Mouse (Mus musculus) kidney, embryonic 15.5 days (tissue): ENCODE data around the gene Col5a1. TPM values are rescaled to one million over a fixed set of nuclear protein-coding genes. Genes with fewer than 3 reads are reported as not detected.

Experiments used
- ATAC-seq: fragments of 200-750 bp; cut with Nextera tagmentation; replicated peaks from 2 replicates; pipeline ENCODE4 v1.8.0; 2017; ENCODE audit warnings: moderate TSS enrichment; ENCODE audit not compliant: low FRiP score
- H3K27ac ChIP-seq: fragments of 300-500 bp; sonication (generic); 2 replicates; pipeline ENCODE4 v1.5.1; 2015; ENCODE audit warnings: mild to moderate bottlenecking, inconsistent platforms
- H3K27me3 ChIP-seq: fragments of 300-500 bp; sonication (generic); 2 replicates; pipeline ENCODE4 v1.6.1; 2015; ENCODE audit warnings: inconsistent platforms
- H3K36me3 ChIP-seq: fragments of 300-500 bp; sonication (generic); 2 replicates; pipeline ENCODE4 v1.6.1; 2015; ENCODE audit warnings: inconsistent platforms
- H3K4me1 ChIP-seq: fragments of 300-500 bp; sonication (generic); 2 replicates; pipeline ENCODE4 v1.6.1; 2015; ENCODE audit warnings: inconsistent platforms
- H3K4me2 ChIP-seq: fragments of 300-500 bp; sonication (generic); 2 replicates; pipeline ENCODE4 v1.6.1; 2015; ENCODE audit warnings: moderate library complexity, mild to moderate bottlenecking, inconsistent platforms
- H3K4me3 ChIP-seq: fragments of 300-500 bp; sonication (generic); replicated peaks from 2 replicates; pipeline ENCODE4 v1.5.1; 2015; ENCODE audit warnings: mild to moderate bottlenecking, inconsistent platforms
- H3K9ac ChIP-seq: fragments of 300-500 bp; sonication (generic); 2 replicates; pipeline ENCODE4 v1.6.1; 2015; ENCODE audit warnings: mild to moderate bottlenecking, inconsistent platforms
- H3K9me3 ChIP-seq: fragments of 300-500 bp; sonication (generic); replicated peaks from 2 replicates; pipeline ENCODE4 v1.6.1; 2016; ENCODE audit warnings: inconsistent platforms
- WGBS: fragments of 180-500 bp; shearing (Covaris S2); methylation state at CpG from one replicate; pipeline ENCODE4 v1.1.7; 2015; ENCODE audit warnings: mixed read lengths; 5-methylcytosine and 5-hydroxymethylcytosine counted together
- polyA plus RNA-seq: library from polyadenylated mRNA; unstranded; fragments of >200 nt; fragmentation: Nextera tagmentation; extraction: Ambion mirVana; gene quantifications from 2 replicates; pipeline ENCODE4 v1.2.1, GENCODE M21; 2015

Gene Col5a1
- polyA plus RNA-seq, 1 experiment from 2014 or later = 62.1 TPM

DNA sequence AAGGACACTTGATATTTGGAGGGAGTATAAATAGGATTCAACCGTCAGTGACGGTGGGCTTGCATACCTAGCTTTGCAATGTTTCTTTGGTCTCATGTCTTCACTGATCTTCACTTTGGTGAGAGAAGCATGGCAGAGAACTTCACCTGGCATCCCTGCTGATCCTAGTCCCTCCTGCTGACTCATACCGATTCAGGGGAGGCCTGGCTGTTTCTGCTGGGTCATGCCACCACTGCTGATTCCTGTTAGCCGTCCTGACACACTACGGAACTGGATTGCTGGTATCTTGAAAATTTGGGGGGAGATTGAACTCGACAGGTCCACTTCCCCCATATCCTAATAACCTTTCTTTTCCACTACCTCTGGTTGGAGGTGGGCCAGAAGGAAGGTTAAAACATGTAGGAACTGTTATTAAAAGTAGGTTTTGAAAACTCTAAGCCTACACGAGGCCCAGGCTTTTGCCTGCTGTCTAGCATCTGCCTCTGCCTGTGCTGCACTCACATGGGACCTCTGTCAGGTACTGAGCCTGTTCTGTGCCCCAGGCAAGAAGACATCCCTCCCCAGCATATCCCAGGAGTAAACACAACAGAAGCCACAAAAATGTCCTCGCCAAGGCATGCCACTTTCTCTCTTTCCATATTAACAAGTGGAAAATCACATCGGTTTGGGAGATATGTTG is 158.8 kb downstream of the Col5a1 start:
- Histone ChIP-seq H3K4me3 (no peak overlapping the region), H3K27ac (no peak overlapping the region), H3K4me2 (no peak overlapping the region), H3K9me3 (no peaks in the 10 kb centered on the region), H3K4me1 (peaks cover 4% of the 10 kb centered on the region; the same call in 1 of the 2 replicates), H3K9ac (no peak overlapping the region), H3K36me3 (no peaks in the 10 kb centered on the region), H3K27me3 (no peaks in the 10 kb centered on the region)
- no peak for ATAC-seq
- WGBS = 85% methylated on average over 9 of the region's 9 CpGs

- WGBS = 74% methylated on average over 6 of the region's 6 CpGs
- no peak for ATAC-seq
- Histone ChIP-seq H3K9me3 (no peaks in the 10 kb centered on the region), H3K4me3 (no peak overlapping the region), H3K9ac (no peak overlapping the region), H3K27ac (no peak overlapping the region), H3K4me1 (peaks cover 4% of the 10 kb centered on the region; the same call in 1 of the 2 replicates), H3K4me2 (no peak overlapping the region), H3K27me3 (no peaks in the 10 kb centered on the region), H3K36me3 (no peaks in the 10 kb centered on the region)
Measured at GRCm38 (mm10) chr2:28046311-28046710, 160.1 kb downstream of the Col5a1 start.

DNA sequence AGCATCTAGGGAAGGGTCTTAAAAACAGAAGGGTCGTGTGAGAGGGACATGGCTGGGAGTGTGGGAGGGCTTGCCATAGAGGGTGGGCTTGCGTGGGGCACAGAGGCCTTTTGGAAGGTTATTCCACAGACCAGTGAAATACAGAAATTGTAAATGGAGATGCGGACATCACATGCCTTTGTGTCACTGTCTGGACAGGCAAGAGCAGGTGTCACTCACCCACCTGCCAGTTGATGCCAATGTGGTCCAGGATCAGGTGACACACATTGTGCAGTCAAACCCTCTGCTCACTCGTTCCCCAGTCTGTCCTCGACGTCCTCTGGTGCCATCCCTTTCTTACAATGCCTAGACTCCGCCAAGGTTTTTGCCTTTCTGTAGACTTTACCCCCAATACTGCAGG is 160.9 kb downstream of the Col5a1 start:
- Histone ChIP-seq H3K9me3 (no peaks in the 10 kb centered on the region), H3K4me3 (no peak overlapping the region)
- WGBS = 71% methylated on average over 7 of the region's 7 CpGs

GRCm38 (mm10) chr2:28059922-28060321 is 173.7 kb downstream of the Col5a1 start:
- H3K9ac ChIP-seq = no peak overlapping the region
- H3K4me1 ChIP-seq = 0 out of 2 replicates have a peak, but pooled peaks cover 3% of the 10 kb centered on the region
- WGBS = 91% methylated on average over 1 of the region's 1 CpGs

More for the DNA sequence above, 160.9 kb downstream of the Col5a1 start:
- no peak overlapping the region for H3K4me2 ChIP-seq
- H3K27me3 ChIP-seq = no peaks in the 10 kb centered on the region
- H3K36me3 ChIP-seq = no peaks in the 10 kb centered on the region
- H3K27ac ChIP-seq = no peak overlapping the region
- H3K4me1 ChIP-seq = peaks cover 4% of the 10 kb centered on the region; the same call in 1 of the 2 replicates
- no peak for ATAC-seq
- H3K9ac ChIP-seq = no peak overlapping the region

GRCm38 (mm10) chr2:28063711-28064338 is 177.6 kb downstream of the Col5a1 start:
- no peak overlapping the region for H3K27ac ChIP-seq
- H3K9me3 ChIP-seq = no peaks in the 10 kb centered on the region
- H3K4me2 ChIP-seq = no peak overlapping the region
- H3K4me3 ChIP-seq = no peak overlapping the region
- WGBS = 83% methylated on average over 4 of the region's 4 CpGs
- no peak for ATAC-seq
- H3K4me1 ChIP-seq = 0 out of 2 replicates have a peak, but pooled peaks cover 3% of the 10 kb centered on the region
- H3K36me3 ChIP-seq = no peaks in the 10 kb centered on the region
- no peak overlapping the region for H3K9ac ChIP-seq
- H3K27me3 ChIP-seq = no peaks in the 10 kb centered on the region

More at GRCm38 (mm10) chr2:28059922-28060321, 173.7 kb downstream of the Col5a1 start:
- Histone ChIP-seq H3K9me3 (no peaks in the 10 kb centered on the region), H3K4me2 (no peak overlapping the region), H3K27ac (no peak overlapping the region), H3K27me3 (no peaks in the 10 kb centered on the region), H3K4me3 (no peak overlapping the region), H3K36me3 (no peaks in the 10 kb centered on the region)
- no peak for ATAC-seq

DNA sequence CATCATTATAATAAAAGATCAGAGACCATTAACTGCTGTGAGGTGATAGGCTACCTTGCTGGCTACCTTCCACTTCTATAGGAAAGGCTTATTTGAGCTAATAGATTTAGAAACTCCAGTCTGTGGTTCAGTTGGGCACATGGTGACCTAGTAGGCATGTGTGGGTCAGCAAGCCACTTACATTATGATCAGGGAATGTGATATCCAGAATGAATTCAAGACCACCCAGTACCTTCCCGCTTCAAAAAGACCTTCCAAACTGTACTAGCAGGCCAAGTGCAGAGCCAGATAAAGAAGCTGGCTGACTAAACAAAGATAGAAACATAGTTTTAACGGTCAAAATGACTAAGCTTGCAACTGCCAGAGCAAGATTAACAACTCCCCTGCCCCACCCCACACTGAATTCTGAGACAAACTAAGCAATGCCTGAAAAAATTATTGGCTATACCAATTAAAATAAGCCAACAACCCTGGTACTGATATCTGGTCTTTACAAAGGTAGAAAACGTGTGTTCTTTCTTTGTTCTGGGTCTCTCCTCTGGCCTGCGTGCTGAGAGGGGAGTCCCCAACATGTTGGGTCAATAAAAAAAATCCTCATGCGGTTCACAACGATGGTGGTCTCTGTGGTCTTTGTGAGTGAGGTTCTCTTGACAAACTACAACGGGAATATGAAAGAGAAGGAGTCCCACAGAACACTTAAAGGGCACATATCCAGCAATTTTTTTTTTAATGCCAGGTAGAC is 178.3 kb downstream of the Col5a1 start:
- ATAC-seq = no peak; the same call in 1 of the 2 replicates
- Histone ChIP-seq H3K4me3 (no peak overlapping the region), H3K27ac (no peak overlapping the region), H3K36me3 (no peaks in the 10 kb centered on the region), H3K27me3 (no peaks in the 10 kb centered on the region), H3K4me2 (no peak overlapping the region), H3K9ac (no peak overlapping the region), H3K4me1 (0 out of 2 replicates have a peak, but pooled peaks cover 3% of the 10 kb centered on the region), H3K9me3 (no peaks in the 10 kb centered on the region)
- 76% methylated on average over 7 of the region's 7 CpGs for WGBS

- no peaks in the 10 kb centered on the region for H3K9me3 ChIP-seq
- H3K9ac ChIP-seq = no peak overlapping the region
- no peak for ATAC-seq
- H3K27ac ChIP-seq = no peak overlapping the region
- H3K4me1 ChIP-seq = 0 out of 2 replicates have a peak, but pooled peaks cover 3% of the 10 kb centered on the region
- no peak overlapping the region for H3K4me3 ChIP-seq
- no peaks in the 10 kb centered on the region for H3K27me3 ChIP-seq
- no peaks in the 10 kb centered on the region for H3K36me3 ChIP-seq
- no peak overlapping the region for H3K4me2 ChIP-seq
- 85% methylated on average over 5 of the region's 5 CpGs for WGBS
Measured at GRCm38 (mm10) chr2:28065081-28065651, 178.9 kb downstream of the Col5a1 start.

GRCm38 (mm10) chr2:28066686-28067085 is 180.5 kb downstream of the Col5a1 start:
- Histone ChIP-seq H3K4me1 (0 out of 2 replicates have a peak, but pooled peaks cover 3% of the 10 kb centered on the region), H3K9ac (no peak overlapping the region), H3K27me3 (no peaks in the 10 kb centered on the region), H3K4me3 (no peak overlapping the region), H3K36me3 (no peaks in the 10 kb centered on the region), H3K4me2 (no peak overlapping the region), H3K9me3 (no peaks in the 10 kb centered on the region), H3K27ac (no peak overlapping the region)
- 54% methylated on average over 5 of the region's 5 CpGs for WGBS
- ATAC-seq = no peak

GRCm38 (mm10) chr2:28067175-28067574 is 180.9 kb downstream of the Col5a1 start:
- H3K27ac ChIP-seq = no peak overlapping the region
- no peak for ATAC-seq
- no peak overlapping the region for H3K9ac ChIP-seq
- WGBS = 47% methylated on average over 6 of the region's 6 CpGs
- no peaks in the 10 kb centered on the region for H3K9me3 ChIP-seq
- 0 out of 2 replicates have a peak, but pooled peaks cover 3% of the 10 kb centered on the region for H3K4me1 ChIP-seq
- no peaks in the 10 kb centered on the region for H3K36me3 ChIP-seq
- no peaks in the 10 kb centered on the region for H3K27me3 ChIP-seq
- H3K4me3 ChIP-seq = no peak overlapping the region
- H3K4me2 ChIP-seq = no peak overlapping the region

GRCm38 (mm10) chr2:28067821-28068536 is 181.8 kb downstream of the Col5a1 start:
- no peak overlapping the region for H3K9ac ChIP-seq
- H3K9me3 ChIP-seq = no peaks in the 10 kb centered on the region
- no peak overlapping the region for H3K4me3 ChIP-seq
- ATAC-seq = 0 out of 2 replicates have a peak, but pooled peaks have one; percentile 36
- no peaks in the 10 kb centered on the region for H3K4me1 ChIP-seq
- H3K27me3 ChIP-seq = no peaks in the 10 kb centered on the region
- 81% methylated on average over 2 of the region's 2 CpGs for WGBS
- H3K4me2 ChIP-seq = no peak overlapping the region
- no peak overlapping the region for H3K27ac ChIP-seq
- H3K36me3 ChIP-seq = no peaks in the 10 kb centered on the region

- H3K27me3 ChIP-seq = no peaks in the 10 kb centered on the region
- no peak overlapping the region for H3K4me2 ChIP-seq
- whole genome bisulfite sequencing = 83% methylated on average over 9 of the region's 9 CpGs
- no peaks in the 10 kb centered on the region for H3K4me1 ChIP-seq
- H3K9me3 ChIP-seq = no peaks in the 10 kb centered on the region
- 0 out of 2 replicates have a peak, but pooled peaks have one; percentile 40 for ATAC-seq
- H3K4me3 ChIP-seq = no peak overlapping the region
- no peak overlapping the region for H3K27ac ChIP-seq
- no peaks in the 10 kb centered on the region for H3K36me3 ChIP-seq
- no peak overlapping the region for H3K9ac ChIP-seq
Measured at GRCm38 (mm10) chr2:28068537-28068878, 182.3 kb downstream of the Col5a1 start.
